Mouse (Mus musculus) small intestine, adult 2 months (tissue): Measurements from ENCODE around the gene Adcy2.

ENCODE experiments used
- CTCF ChIP-seq: fragments of 200-500 bp; IDR thresholded peaks from 2 replicates; pipeline ENCODE4 v1.5.1; 2012; ENCODE audit warnings: low read depth, mild to moderate bottlenecking, control low read depth, inconsistent platforms, low read length, moderate library complexity, mixed read lengths; ENCODE audit not compliant: insufficient replicate concordance, insufficient read length; ENCODE audit errors: extremely low read depth
- POLR2A ChIP-seq: fragments of 200-500 bp; IDR thresholded peaks from 2 replicates; pipeline ENCODE4 v1.6.1; 2012; ENCODE audit warnings: low read depth, mild to moderate bottlenecking, control low read depth, inconsistent platforms, low read length, moderate library complexity

- TF ChIP-seq POLR2A: no peak
- TF ChIP-seq CTCF: no peak
These were observed 37.8 kb downstream of the Adcy2 start for GRCm38 (mm10) chr13:68961580-68961979.
